Mouse (Mus musculus) gastrocnemius, adult 2 months (tissue): Measurements from ENCODE around the gene Acly. TPM values are rescaled to one million over a fixed set of nuclear protein-coding genes. Genes with fewer than 3 reads are reported as not detected.
A peak's percentile ranks its signal among the peaks of the same experiment; 100 is the strongest.

Source experiments
- DNase-seq: peaks from one replicate; pipeline ENCODE4 v3.0.0; 2022
- H3K27ac ChIP-seq: fragments of 200-600 bp; 2 replicates; pipeline ENCODE4 v1.8.1; 2022; ENCODE audit warnings: mild to moderate bottlenecking
- H3K4me3 ChIP-seq: fragments of 200-600 bp; 2 replicates; pipeline ENCODE4 v1.8.1; 2022; ENCODE audit warnings: mild to moderate bottlenecking, moderate library complexity
- CTCF ChIP-seq: fragments of 200-600 bp; IDR thresholded peaks from 2 replicates; pipeline ENCODE4 v1.8.1; 2022; ENCODE audit warnings: antibody characterized with exemption, mild to moderate bottlenecking, moderate library complexity
- intact Hi-C: fragments of 180-260 bp; cut with DNase I; formaldehyde crosslinking; loops from one replicate; pipeline ENCODE4 v1.15.1; 2025
- microRNA-seq: library from miRNA; unstranded; fragments of <30 nt; microRNA quantifications from one replicate; pipeline ENCODE4 v1.2.0, GENCODE M21; 2021
- total RNA-seq, 2 experiments: library from RNA; stranded (reverse); gene quantifications; 2 replicates each; pipeline ENCODE4 v1.2.3; 2021

Acly gene
- total RNA-seq, 2 experiments from 2014 or later: 10.3 to 19.0 TPM

- H3K4me3 ChIP-seq: no peak overlapping the region
- intact Hi-C loops: no loop called here
- TF ChIP-seq CTCF: no peak
- no peak for DNase-seq
- H3K27ac ChIP-seq: no peak overlapping the region
These were observed 85.2 kb downstream of the Acly start for GRCm38 (mm10) chr11:100442625-100443024.

- H3K4me3 ChIP-seq: peak within 1 kb of the TSS; percentile 93
- H3K27ac ChIP-seq: peak within 1 kb of the TSS; percentile 85
- no peak for DNase-seq
- TF ChIP-seq CTCF: no peak
- intact Hi-C loops: no loop called here
These were observed 86.0 kb downstream of the Acly start, which contains the start of the genes Nt5c3b and Klhl10 for GRCm38 (mm10) chr11:100441797-100442196. Nt5c3b (minus strand) TSS chr11:100441808. Klhl10 (plus strand) TSS chr11:100441917.

GRCm38 (mm10) chr11:100440691-100441522 is 86.9 kb downstream of the Acly start:
- peak; percentile 91 for DNase-seq
- intact Hi-C loops: no loop called here
- TF ChIP-seq CTCF: no peak
- Histone ChIP-seq H3K27ac (peak overlapping the region; percentile 85), H3K4me3 (peak overlapping the region; percentile 93)

- intact Hi-C loops: no loop called here
- H3K4me3 ChIP-seq: no peak overlapping the region
- no peak for DNase-seq
- no peak for TF ChIP-seq CTCF
- no peak overlapping the region for H3K27ac ChIP-seq
These were observed 89.9 kb downstream of the Acly start for GRCm38 (mm10) chr11:100437901-100438300.

- DNase-seq: no peak
- Histone ChIP-seq H3K4me3 (no peak overlapping the region), H3K27ac (no peak overlapping the region)
- no peak for TF ChIP-seq CTCF
- intact Hi-C loops: no loop called here
These were observed 92.0 kb downstream of the Acly start for GRCm38 (mm10) chr11:100435678-100436246.

DNA sequence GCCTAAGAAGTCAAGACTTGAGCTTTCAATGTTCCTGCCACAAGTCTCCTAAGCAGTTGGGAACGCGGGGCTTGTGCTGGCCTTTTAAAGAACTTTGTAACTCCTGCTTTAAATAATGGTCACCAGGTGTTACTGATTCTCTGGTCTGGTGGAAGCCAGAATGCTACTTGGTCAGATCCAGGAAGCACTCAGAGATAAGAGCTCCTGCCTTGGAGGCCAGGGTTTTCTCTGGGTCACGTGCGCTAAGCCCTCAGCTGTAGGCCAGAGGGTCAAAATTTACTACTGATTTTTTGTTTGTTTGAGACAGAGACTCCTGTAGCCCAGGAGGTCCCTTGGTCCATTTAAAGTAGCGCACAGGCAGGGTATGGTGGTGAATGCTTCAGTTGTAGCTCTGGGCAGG is 95.8 kb downstream of the Acly start:
- intact Hi-C loops: no loop called here
- no peak overlapping the region for H3K4me3 ChIP-seq
- DNase-seq: no peak
- no peak for TF ChIP-seq CTCF
- H3K27ac ChIP-seq: no peak overlapping the region

- Histone ChIP-seq H3K4me3 (no peak overlapping the region), H3K27ac (no peak overlapping the region)
- no peak for DNase-seq
- intact Hi-C loops: no loop called here
- no peak for TF ChIP-seq CTCF
These were observed 97.7 kb downstream of the Acly start for GRCm38 (mm10) chr11:100430052-100430451.

GRCm38 (mm10) chr11:100428612-100429199 is 99.1 kb downstream of the Acly start:
- intact Hi-C loops: no loop called here
- no peak overlapping the region for H3K27ac ChIP-seq
- TF ChIP-seq CTCF: no peak

DNA sequence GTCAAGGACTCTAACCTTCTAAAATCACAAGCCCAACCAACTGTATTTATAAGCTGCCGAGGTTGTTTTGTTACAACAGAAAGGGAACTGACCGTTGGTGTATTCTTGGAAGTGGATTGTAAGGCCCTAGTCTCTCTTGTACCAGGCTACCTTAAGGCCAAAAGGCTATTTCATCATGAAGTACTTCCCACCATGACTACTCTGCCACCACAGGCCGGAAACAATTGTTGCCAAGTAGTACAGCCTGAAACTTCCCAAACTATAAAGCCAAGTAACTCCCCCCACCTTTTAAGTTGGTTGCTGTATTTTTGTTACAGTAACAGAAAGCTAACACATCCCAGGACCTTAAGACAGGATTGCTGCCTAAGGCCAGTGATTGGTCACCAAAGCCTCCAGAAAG is 101.0 kb downstream of the Acly start:
- intact Hi-C loops: loop anchor here (2.0 kb wide), 2 partner anchors 46 to 128 kb away; partner anchors contain the start of gene Klhl11
- Histone ChIP-seq H3K27ac (no peak overlapping the region), H3K4me3 (no peak overlapping the region)
- TF ChIP-seq CTCF: no peak
- peak; percentile 4 for DNase-seq

More at GRCm38 (mm10) chr11:100428612-100429199, 99.1 kb downstream of the Acly start:
- no peak overlapping the region for H3K4me3 ChIP-seq
- DNase-seq: peak; percentile 13

Small RNAs within 50 kb of the gene (microRNA-seq; reads per million reads assigned to microRNA genes)
- gene Gm27374 (not detected), gene Mir7116 (not detected)

Other genes with a start within 250 kb of the Acly start
- gene Eif1, start 208.1 kb downstream of the Acly start, total RNA-seq: 1,000 to 10,000 TPM; 1,442 to 1,567 TPM
- gene Gast, start 193.6 kb downstream of the Acly start, total RNA-seq: not detected
- under 1 TPM in 1 of 2 experiments, not detected in 1; 0.14 TPM for gene Hap1, start 171.9 kb downstream of the Acly start, total RNA-seq
- 100 to 1,000 TPM in 1 of 2 experiments, 10 to 100 TPM in 1; 68.6 to 104 TPM for gene Jup, start 130.2 kb downstream of the Acly start, total RNA-seq
- gene P3h4, start 113.2 kb downstream of the Acly start, total RNA-seq: 1 to 10 TPM; 2.0 to 4.6 TPM
- 1 to 10 TPM; 1.9 to 4.5 TPM for gene Fkbp10, start 112.3 kb downstream of the Acly start, total RNA-seq
- 1 to 10 TPM; 6.6 to 8.8 TPM for gene Nt5c3b, start 86.2 kb downstream of the Acly start, total RNA-seq
- gene Klhl10, start 86.1 kb downstream of the Acly start, total RNA-seq: under 1 TPM; 0.23 to 0.39 TPM
- gene Klhl11, start 55.3 kb downstream of the Acly start, total RNA-seq: 1 to 10 TPM; 4.7 to 4.9 TPM
- under 1 TPM; 0.10 to 0.31 TPM for gene Ttc25, start 17.6 kb upstream of the Acly start, total RNA-seq
- 1 to 10 TPM; 3.2 to 4.4 TPM for gene Cnp, start 46.9 kb upstream of the Acly start, total RNA-seq
- gene Nkiras2, start 91.2 kb upstream of the Acly start, total RNA-seq: 10 to 100 TPM; 15.3 to 21.9 TPM
- gene Dnajc7, start 92.2 kb upstream of the Acly start, total RNA-seq: 100 to 1,000 TPM; 116 TPM
- under 1 TPM in 1 of 2 experiments, not detected in 1; 0.39 TPM for gene Zfp385c, start 164.5 kb upstream of the Acly start, total RNA-seq
- under 1 TPM; 0.38 to 0.39 TPM for gene Dhx58, start 176.3 kb upstream of the Acly start, total RNA-seq
- gene Kat2a, start 184.5 kb upstream of the Acly start, total RNA-seq: 10 to 100 TPM; 11.9 to 12.1 TPM
- not detected for gene Hspb9, start 185.8 kb upstream of the Acly start, total RNA-seq
- 10 to 100 TPM; 37.6 to 40.9 TPM for gene Rab5c, start 210.2 kb upstream of the Acly start, total RNA-seq
- gene Kcnh4, start 231.9 kb upstream of the Acly start, total RNA-seq: not detected
- not detected for gene Hcrt, start 234.9 kb upstream of the Acly start, total RNA-seq
- 1 to 10 TPM; 4.3 to 6.9 TPM for gene Ghdc, start 243.0 kb upstream of the Acly start, total RNA-seq